Mouse (Mus musculus) C2C12 (cell line): ENCODE data around the gene Gm21973.

ENCODE experiments used
- CEBPB ChIP-seq: IDR thresholded peaks from one replicate; pipeline ENCODE4 v1.6.1; 2011; ENCODE audit warnings: low read depth, mild to moderate bottlenecking, control low read depth, moderate library complexity
- CTCF ChIP-seq: IDR thresholded peaks from one replicate; pipeline ENCODE4 v1.5.1; 2011; ENCODE audit not compliant: control insufficient read depth, insufficient read depth, insufficient read length
- FOSL1 ChIP-seq: IDR thresholded peaks from one replicate; pipeline ENCODE4 v1.8.0; 2011; ENCODE audit warnings: mild to moderate bottlenecking, low read length; ENCODE audit not compliant: poor library complexity, insufficient read depth, severe bottlenecking
- MAX ChIP-seq: IDR thresholded peaks from one replicate; pipeline ENCODE4 v1.6.1; 2011; ENCODE audit warnings: mild to moderate bottlenecking, control low read depth
- MYOD1 ChIP-seq: IDR thresholded peaks from one replicate; pipeline ENCODE4 v1.6.1; 2011; ENCODE audit warnings: low read depth; ENCODE audit not compliant: control insufficient read depth, insufficient read length
- USF1 ChIP-seq: IDR thresholded peaks from one replicate; pipeline ENCODE4 v1.6.1; 2011; ENCODE audit warnings: low read depth, mild to moderate bottlenecking, control low read depth, moderate library complexity

- TF ChIP-seq CTCF (no peak), MYOD1 (no peak), USF1 (no peak), CEBPB (no peak), MAX (no peak), FOSL1 (no peak)
Observed at GRCm38 (mm10) chr15:10306461-10306860, 18.7 kb upstream of the Gm21973 start.
